Mouse (Mus musculus) heart, adult 9 months (tissue): ENCODE measurements around the gene Oscp1.

Experiments
- DNase-seq, 2 experiments: peaks; one replicate each; pipeline ENCODE4 v3.0.0; 2022; ENCODE audit warnings: low spot score in 2 of 2

Gene Oscp1

DNA sequence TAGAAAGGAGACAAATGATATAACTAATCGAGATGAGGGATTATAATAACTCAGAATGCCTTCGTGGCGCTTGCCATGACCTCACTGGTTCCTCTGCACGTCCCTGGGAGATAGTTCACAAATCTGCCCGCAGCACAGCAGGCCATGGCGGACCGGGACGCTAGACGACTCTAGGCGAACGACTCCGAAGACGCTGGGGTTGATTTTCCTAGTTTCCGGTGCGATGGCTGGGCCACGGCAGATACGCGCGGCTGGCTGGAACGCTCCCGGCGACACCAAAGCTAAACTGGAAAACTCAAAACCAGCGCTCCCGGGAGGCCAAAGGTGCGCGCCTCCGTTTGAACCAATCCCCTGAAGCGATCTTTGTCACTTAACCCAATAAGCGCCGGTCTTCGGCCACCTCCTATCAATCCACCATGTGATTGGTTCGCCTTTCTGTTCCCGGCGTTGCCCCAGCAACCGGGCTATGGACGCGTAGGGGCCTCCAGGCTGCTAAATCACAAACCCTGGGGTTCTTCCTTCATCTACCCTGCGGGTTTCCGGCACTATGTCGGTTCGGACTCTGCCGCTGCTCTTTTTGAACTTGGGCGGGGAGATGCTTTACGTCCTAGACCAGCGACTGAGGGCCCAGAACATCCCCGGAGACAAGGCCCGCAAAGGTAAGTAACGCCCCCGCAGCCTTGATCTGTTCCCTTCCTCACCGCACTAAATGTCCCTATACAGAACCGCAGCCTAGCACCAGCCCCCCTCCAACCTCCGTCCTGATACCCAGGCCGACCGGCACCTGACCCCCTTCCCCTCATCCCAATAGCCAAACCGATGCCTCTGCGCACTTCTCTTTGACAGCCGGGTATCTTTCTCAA, at the start of gene Oscp1:
TSS of gene Oscp1 (plus strand) at position 432 of the 863 bp plus-strand sequence.
- peak; percentile 90 to 95 for DNase-seq

DNA sequence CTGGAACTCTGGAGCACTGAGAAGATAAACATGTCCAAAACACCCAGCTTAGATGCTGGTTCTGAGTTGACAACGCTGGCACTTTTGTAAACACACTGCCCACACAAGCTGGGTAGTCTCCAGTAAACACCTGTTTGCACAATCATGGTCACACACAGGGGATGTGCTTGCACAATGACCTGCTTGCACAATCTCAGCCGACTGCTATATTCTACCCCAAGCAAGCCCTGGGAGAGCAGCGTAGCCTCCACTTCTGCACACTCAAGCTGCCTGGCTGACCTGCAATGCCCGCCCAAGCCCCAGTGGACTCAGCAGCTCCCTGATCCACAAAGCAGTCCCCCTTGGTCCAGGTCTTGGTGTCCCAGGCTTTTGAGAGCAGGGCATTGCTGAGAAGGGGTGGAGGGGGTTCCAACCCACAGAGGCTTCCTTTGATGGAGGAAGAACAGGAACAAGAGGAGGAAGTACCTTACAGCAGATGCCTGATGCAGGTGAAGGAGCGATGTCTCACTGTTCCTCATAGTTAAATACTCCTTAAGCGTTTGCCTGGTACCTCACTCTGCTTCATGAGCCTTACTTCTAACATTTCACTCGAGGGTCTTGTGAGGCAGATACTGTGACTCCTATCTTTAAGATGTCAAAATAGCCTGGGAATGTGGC, 40.6 kb upstream of the Oscp1 start:
- no peak for DNase-seq

DNA sequence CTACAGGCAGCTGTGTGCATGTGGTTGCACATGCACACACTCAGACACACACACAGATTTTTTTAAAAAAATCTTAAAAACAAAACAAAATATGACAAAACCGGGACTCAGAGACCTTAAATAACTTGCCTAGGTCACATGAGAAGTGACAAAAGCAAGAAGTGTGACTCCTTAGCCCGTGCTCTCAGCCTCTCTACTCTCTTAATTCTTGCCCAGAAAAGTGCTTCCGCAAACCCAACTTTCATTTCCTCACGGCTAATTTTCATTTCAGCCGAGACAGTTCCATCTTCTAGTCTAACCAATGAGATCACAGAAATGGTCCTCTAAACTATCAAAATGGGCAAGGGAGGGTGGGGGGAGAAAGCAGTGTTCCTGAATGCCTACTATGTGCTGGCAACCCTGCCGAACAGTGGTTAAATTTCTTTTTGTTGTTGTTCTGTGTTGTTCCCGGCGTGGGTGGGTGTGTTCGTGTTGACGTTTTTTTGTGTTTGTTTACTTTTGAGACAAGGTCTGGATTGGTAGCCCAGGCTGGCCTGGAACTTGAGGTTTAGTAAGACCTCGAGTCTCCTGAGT, 39.3 kb upstream of the Oscp1 start:
- DNase-seq: peak; percentile 5 to 44

- DNase-seq: no peak
Measured at GRCm38 (mm10) chr4:126024303-126024900, 34.0 kb upstream of the Oscp1 start, which contains the start of gene Csf3r. Csf3r (plus strand) TSS chr4:126024550.

GRCm38 (mm10) chr4:126025801-126026200, 32.6 kb upstream of the Oscp1 start:
- no peak for DNase-seq

GRCm38 (mm10) chr4:126027980-126028379, 30.4 kb upstream of the Oscp1 start:
- no peak for DNase-seq

GRCm38 (mm10) chr4:126029042-126029441, 29.3 kb upstream of the Oscp1 start:
- no peak for DNase-seq

GRCm38 (mm10) chr4:126030705-126031104, 27.7 kb upstream of the Oscp1 start:
- DNase-seq: no peak

DNA sequence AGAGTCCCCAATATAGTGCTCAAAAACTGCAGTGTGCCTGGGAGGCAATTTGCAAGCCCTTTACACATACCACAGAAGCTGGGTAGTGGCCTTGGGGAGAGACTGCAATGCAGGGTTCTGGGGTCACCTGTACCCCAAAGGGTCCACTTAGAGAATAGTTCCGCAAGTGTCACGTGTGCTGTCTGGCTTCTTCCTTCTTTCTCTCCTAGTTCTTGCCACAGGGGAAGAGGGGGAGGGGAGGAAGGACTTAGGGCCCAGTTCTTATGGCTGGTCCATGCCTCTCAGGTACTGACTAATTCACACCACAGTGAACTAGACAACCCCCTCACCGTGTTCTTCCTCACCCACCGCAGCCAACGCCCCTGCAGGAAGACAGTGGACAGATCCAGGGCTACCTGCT, 23.0 kb upstream of the Oscp1 start:
- DNase-seq: no peak

DNA sequence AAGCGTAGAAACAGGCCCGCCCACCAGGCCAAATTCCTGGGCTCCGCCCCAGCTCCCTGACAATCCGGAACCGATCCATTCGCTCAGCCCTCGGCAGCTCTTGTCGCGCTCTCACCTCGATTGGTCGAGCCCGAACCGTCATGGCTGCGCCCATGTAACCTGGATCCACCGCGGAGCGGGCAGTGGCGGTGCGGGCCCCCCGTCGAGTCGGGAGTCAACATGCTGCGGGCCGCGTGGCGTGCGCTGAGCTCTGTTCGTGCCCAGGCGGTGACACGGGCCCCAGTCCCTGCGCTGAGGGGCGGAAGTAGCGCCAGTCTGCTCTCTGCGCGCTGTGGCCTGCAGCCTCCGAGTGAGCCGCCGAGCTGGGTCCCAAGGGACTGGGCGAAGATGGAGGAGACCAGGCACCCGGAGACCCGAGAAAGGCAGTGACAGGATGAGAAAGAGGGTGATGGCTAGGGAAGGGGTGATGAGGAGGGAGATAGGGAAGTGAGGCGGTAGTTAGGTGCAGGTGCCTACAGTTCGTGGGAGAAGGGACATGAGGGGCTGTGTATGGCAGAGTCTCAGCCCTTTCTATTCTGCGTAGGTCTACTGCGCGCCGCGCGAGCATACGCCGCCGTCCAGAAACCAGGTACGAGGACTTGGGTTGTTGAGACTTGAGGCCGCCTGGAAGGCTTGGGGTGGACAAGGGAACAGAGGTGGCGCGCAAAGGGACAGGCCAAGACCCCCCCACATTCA, 11.3 kb upstream of the Oscp1 start, which contains the start of gene Mrps15:
TSS of gene Mrps15 (plus strand) at position 75 of the 735 bp plus-strand sequence.
- DNase-seq: peak; percentile 87 to 88

- DNase-seq: no peak
Measured at GRCm38 (mm10) chr4:126051617-126052016, 6.7 kb upstream of the Oscp1 start.

DNA sequence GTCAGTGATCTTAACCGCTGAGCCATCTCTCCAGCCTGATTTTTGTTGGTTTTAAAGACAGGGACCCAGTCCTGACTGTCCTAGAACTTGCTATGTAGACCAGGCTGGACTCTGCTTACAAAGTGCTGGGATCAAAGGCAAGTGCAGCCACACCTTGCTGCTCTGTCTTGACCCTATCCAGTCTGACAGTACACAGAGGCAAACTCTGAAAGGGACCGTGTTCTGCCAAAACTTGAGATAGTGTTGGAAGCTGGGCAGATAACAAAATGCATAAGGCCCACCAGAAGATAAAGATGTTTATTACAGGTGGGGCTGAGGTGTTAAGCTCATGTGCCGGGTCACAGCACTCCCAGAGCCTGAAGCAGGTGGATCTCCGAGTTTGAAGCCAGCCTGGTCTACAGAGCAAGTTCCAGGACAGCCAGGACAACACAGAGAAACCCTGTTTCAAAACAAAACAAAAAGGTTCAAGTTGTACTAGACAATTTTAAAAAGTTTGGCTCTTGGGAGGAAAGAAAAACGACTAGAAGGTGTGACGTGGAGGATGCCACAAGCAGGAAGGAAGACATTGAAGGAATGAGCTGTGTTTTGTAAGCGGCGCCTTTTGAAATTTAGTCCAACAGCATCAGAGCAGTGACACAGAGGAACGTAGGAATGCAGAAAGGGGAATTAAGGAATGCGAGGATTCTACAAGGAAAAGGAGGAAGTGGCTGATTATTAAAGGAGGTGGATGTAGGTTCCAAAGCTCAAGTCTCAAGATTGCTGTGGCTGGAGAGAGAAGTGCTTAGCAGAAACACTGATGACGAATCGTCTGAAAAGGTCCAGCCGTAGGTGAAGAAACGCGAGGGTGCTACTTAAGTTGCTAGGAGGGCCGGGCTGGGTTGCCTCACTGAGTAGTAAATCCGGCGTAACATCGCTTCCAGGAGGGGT, 895 bp upstream of the Oscp1 start:
- no peak for DNase-seq

DNA sequence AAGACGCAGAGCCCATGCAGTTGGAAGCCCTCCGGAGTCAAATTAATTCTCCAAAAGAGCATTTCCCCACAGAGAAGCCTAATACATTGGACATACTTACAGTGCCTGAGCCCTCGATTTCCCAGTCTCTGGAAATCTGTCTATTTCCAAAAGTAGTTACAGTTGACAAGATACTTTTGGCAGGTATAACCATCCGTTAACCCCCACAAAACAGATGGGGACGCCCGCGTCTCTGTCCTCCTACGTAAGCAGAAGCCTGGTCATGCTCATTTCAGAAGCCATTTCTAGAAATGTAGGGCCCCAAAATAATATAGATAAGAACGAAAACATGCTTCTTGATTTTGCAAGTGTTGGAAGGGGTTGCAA, 615 bp downstream of the Oscp1 start:
- DNase-seq: no peak

GRCm38 (mm10) chr4:126062856-126063255, 4.5 kb downstream of the Oscp1 start:
- no peak for DNase-seq

GRCm38 (mm10) chr4:126065241-126065640, 6.9 kb downstream of the Oscp1 start:
- no peak for DNase-seq

DNA sequence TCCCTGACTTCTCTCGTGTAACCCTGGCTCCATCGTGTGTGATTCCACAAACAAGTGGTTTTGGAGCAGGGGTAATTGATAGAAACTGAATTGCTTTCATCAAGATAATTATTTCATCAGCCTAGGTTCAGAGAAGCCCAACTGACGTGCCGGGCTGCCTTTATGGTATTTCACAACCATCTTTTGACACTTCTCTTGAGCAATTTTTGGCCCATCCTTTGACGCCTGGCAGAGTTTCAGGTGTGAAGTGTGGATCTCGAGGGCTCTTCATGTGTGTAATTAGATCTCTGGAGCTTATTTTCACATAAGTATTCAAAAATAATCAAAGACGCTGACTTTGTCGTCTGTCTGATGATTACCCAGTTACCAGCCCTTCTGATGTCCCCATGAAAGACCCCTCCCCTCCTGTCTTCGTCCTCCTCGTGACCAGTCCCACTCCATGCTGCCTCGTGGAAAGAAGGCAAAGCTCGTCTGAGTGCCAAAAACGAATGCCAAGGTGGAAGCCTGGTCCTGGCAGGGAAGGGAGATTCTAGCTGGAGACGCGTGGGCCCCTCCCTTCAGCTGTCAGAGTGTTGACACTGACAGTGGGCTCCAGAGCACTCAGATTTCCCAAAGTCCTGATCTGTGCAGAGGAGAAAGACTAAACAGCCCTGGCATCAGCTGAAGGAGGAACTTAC, 9.2 kb downstream of the Oscp1 start:
- DNase-seq: peak in 1 of 2 experiments; percentile 53

DNA sequence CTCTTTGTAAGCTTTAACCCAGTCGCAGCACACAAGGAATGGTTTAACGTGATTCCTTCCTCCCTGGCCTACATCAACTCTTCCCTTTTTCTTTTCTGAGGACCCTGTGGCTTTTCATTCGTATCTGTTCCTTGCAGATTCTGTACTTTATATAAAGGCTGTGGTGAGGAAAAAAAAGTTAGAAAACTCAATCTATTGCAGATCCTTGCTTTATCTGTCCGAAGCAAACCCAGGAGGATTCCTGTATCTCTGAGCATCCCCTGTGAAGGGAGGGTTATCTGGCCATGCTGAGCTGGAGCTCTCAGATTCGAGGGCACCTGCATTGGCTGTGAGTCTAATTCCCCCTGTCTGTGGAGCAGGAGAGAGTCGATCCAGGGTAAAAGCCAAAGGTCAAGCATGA, 10.5 kb downstream of the Oscp1 start:
- DNase-seq: no peak

- no peak for DNase-seq
Measured at GRCm38 (mm10) chr4:126077833-126078232, 19.5 kb downstream of the Oscp1 start.

- no peak for DNase-seq
Measured at GRCm38 (mm10) chr4:126079266-126079665, 20.9 kb downstream of the Oscp1 start.

DNA sequence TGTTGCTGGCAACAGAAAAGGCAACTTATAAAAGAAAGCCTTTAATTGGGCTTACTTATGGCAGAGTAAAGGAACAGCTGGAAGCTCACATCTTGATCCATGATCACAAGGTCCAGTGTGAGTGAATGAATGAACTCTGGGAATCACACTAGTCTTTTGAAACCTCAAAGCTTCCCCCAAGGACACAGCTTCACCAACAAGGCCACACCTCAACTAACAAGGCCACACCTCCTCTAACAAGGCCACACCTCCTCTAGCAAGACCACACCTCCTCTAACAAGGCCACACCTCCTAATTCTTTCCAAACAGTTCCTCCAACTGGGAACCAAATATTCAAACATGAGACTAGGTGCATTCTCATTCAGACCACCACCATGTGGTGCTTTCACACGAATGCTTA, 23.2 kb downstream of the Oscp1 start:
- DNase-seq: no peak
